Mouse (Mus musculus) adrenal gland, adult 10 weeks (tissue): Measurements from ENCODE around the gene Clrn3. TPM values are rescaled to one million over a fixed set of nuclear protein-coding genes. Genes with fewer than 3 reads are reported as not detected.

Source experiments
- polyA plus RNA-seq: library from polyadenylated mRNA; stranded (reverse); fragments of 350-450 nt; fragmentation: Illumina TruSeq; extraction: RNeasy Lipid Tissue Mini Kit (QIAGEN cat#74804); gene quantifications from one replicate; pipeline ENCODE4 v1.2.3, GENCODE M21; 2014; ENCODE audit warnings: low read depth, low replicate concordance

Clrn3 gene
- polyA plus RNA-seq = not detected

GRCm38 (mm10) chr7:135528515-135528914 lies at the start of gene Clrn3:
TSS of gene Clrn3 (minus strand) at chr7:135528654.

GRCm38 (mm10) chr7:135537341-135537901 lies 9.0 kb upstream of the Clrn3 start, which contains the start of gene Ptpre:
TSS of gene Ptpre (plus strand) at chr7:135537481.

Other genes with a start within 250 kb of the Clrn3 start
- not detected for gene Foxi2, start 118.3 kb downstream of the Clrn3 start, polyA plus RNA-seq
- 2.4 TPM for gene Ptpre, start 8.8 kb upstream of the Clrn3 start, polyA plus RNA-seq
- gene Mki67, start 187.7 kb upstream of the Clrn3 start, polyA plus RNA-seq = 10.5 TPM